Mouse (Mus musculus) embryonic facial prominence, embryonic 15.5 days (tissue): ENCODE measurements around the gene Stat5a. TPM values are rescaled to one million over a fixed set of nuclear protein-coding genes. Genes with fewer than 3 reads are reported as not detected.

Source experiments
- ATAC-seq: fragments of 200-750 bp; cut with Nextera tagmentation; 2 replicates; pipeline ENCODE4 v1.8.0; 2017; ENCODE audit warnings: low read depth, moderate TSS enrichment; ENCODE audit not compliant: insufficient number of reproducible peaks, low FRiP score, low TSS enrichment
- H3K27ac ChIP-seq: fragments of 300-500 bp; sonication (generic); replicated peaks from 2 replicates; pipeline ENCODE4 v1.5.1; 2015; ENCODE audit warnings: mild to moderate bottlenecking, inconsistent platforms
- H3K27me3 ChIP-seq: fragments of 300-500 bp; sonication (generic); 2 replicates; pipeline ENCODE4 v1.6.1; 2015; ENCODE audit warnings: inconsistent platforms
- H3K36me3 ChIP-seq: fragments of 300-500 bp; sonication (generic); 2 replicates; pipeline ENCODE4 v1.6.1; 2015; ENCODE audit warnings: mild to moderate bottlenecking, inconsistent platforms
- H3K4me1 ChIP-seq: fragments of 300-500 bp; sonication (generic); 2 replicates; pipeline ENCODE4 v1.6.1; 2015; ENCODE audit warnings: inconsistent platforms
- H3K4me2 ChIP-seq: fragments of 300-500 bp; sonication (generic); replicated peaks from 2 replicates; pipeline ENCODE4 v1.6.1; 2015; ENCODE audit warnings: mild to moderate bottlenecking, inconsistent platforms
- H3K4me3 ChIP-seq: fragments of 300-500 bp; sonication (generic); replicated peaks from 2 replicates; pipeline ENCODE4 v1.5.1; 2015; ENCODE audit warnings: mild to moderate bottlenecking, inconsistent platforms
- H3K9ac ChIP-seq: fragments of 300-500 bp; sonication (generic); 2 replicates; pipeline ENCODE4 v1.6.1; 2015; ENCODE audit warnings: inconsistent platforms
- H3K9me3 ChIP-seq: fragments of 300-500 bp; sonication (generic); replicated peaks from 2 replicates; pipeline ENCODE4 v1.6.1; 2016; ENCODE audit warnings: inconsistent platforms
- WGBS: fragments of 180-500 bp; shearing (Covaris S2); methylation state at CpG from one replicate; pipeline ENCODE4 v1.1.7; 2015; 5-methylcytosine and 5-hydroxymethylcytosine counted together
- polyA plus RNA-seq: library from polyadenylated mRNA; unstranded; fragments of >200 nt; fragmentation: Nextera tagmentation; extraction: Ambion mirVana; gene quantifications from 2 replicates; pipeline ENCODE4 v1.2.1, GENCODE M21; 2015

Stat5a gene
- polyA plus RNA-seq, 1 experiment from 2014 or later: 10.4 TPM

- Histone ChIP-seq H3K27ac (peak within 1 kb of the TSS; percentile 87), H3K4me3 (peak within 1 kb of the TSS; percentile 94), H3K36me3 (no peaks in the 10 kb centered on the region), H3K27me3 (0 out of 2 replicates have a peak, but pooled peaks cover 13% of the 10 kb centered on the region), H3K9ac (peak within 1 kb of the TSS; percentile 91), H3K9me3 (no peaks in the 10 kb centered on the region), H3K4me2 (peak within 1 kb of the TSS; percentile 82), H3K4me1 (peaks cover 27% of the 10 kb centered on the region)
- peak; percentile 82 for ATAC-seq
- WGBS: under 1% methylated on average over 98 of the region's 104 CpGs
Observed at GRCm38 (mm10) chr11:100850038-100850777, 8.9 kb upstream of the Stat5a start, which contains the start of gene Stat5b. Gene Stat5b (minus strand): TSS chr11:100850724.

- Histone ChIP-seq H3K36me3 (no peaks in the 10 kb centered on the region), H3K4me2 (peak overlapping the region; percentile 82), H3K4me1 (peaks cover 19% of the 10 kb centered on the region), H3K9me3 (no peaks in the 10 kb centered on the region), H3K4me3 (peak overlapping the region; percentile 94), H3K9ac (peak overlapping the region; percentile 91), H3K27ac (peak overlapping the region; percentile 87), H3K27me3 (peaks cover 20% of the 10 kb centered on the region; the same call in 1 of the 2 replicates)
- peak; percentile 43; the same call in 1 of the 2 replicates for ATAC-seq
- WGBS: 2% methylated on average over 33 of the region's 33 CpGs
Observed at GRCm38 (mm10) chr11:100850778-100851528, 8.2 kb upstream of the Stat5a start.

GRCm38 (mm10) chr11:100852088-100852487, 7.1 kb upstream of the Stat5a start:
- Histone ChIP-seq H3K4me3 (no peak overlapping the region), H3K36me3 (no peaks in the 10 kb centered on the region), H3K27ac (no peak overlapping the region), H3K9me3 (no peaks in the 10 kb centered on the region), H3K4me1 (peaks cover 19% of the 10 kb centered on the region), H3K9ac (no peak overlapping the region), H3K27me3 (peaks cover 26% of the 10 kb centered on the region; the same call in 1 of the 2 replicates), H3K4me2 (no peak overlapping the region)
- WGBS: 90% methylated on average over 2 of the region's 2 CpGs
- ATAC-seq: no peak

GRCm38 (mm10) chr11:100853018-100853417, 6.1 kb upstream of the Stat5a start:
- no peak overlapping the region for H3K9ac ChIP-seq
- H3K36me3 ChIP-seq: no peaks in the 10 kb centered on the region
- peaks cover 19% of the 10 kb centered on the region for H3K4me1 ChIP-seq
- ATAC-seq: no peak
- WGBS: 65% methylated on average over 5 of the region's 5 CpGs
- peaks cover 27% of the 10 kb centered on the region; the same call in 1 of the 2 replicates for H3K27me3 ChIP-seq
- H3K4me2 ChIP-seq: no peak overlapping the region
- H3K27ac ChIP-seq: no peak overlapping the region
- H3K4me3 ChIP-seq: no peak overlapping the region
- no peaks in the 10 kb centered on the region for H3K9me3 ChIP-seq

GRCm38 (mm10) chr11:100854268-100854667, 4.9 kb upstream of the Stat5a start:
- no peaks in the 10 kb centered on the region for H3K9me3 ChIP-seq
- ATAC-seq: no peak
- H3K4me3 ChIP-seq: no peak overlapping the region
- no peak overlapping the region for H3K4me2 ChIP-seq
- no peak overlapping the region for H3K9ac ChIP-seq
- 47% methylated on average over 4 of the region's 4 CpGs for WGBS
- H3K4me1 ChIP-seq: peaks cover 12% of the 10 kb centered on the region
- no peaks in the 10 kb centered on the region for H3K36me3 ChIP-seq
- H3K27me3 ChIP-seq: peaks cover 31% of the 10 kb centered on the region; the same call in 1 of the 2 replicates
- H3K27ac ChIP-seq: no peak overlapping the region

GRCm38 (mm10) chr11:100855178-100855577, 4.0 kb upstream of the Stat5a start:
- Histone ChIP-seq H3K9me3 (no peaks in the 10 kb centered on the region), H3K4me2 (no peak overlapping the region), H3K36me3 (no peaks in the 10 kb centered on the region), H3K4me1 (peaks cover 16% of the 10 kb centered on the region), H3K27me3 (peaks cover 34% of the 10 kb centered on the region; the same call in 1 of the 2 replicates), H3K27ac (no peak overlapping the region), H3K9ac (no peak overlapping the region), H3K4me3 (no peak overlapping the region)
- WGBS: 88% methylated on average over 4 of the region's 4 CpGs
- no peak for ATAC-seq

- H3K27me3 ChIP-seq: peaks cover 34% of the 10 kb centered on the region; the same call in 1 of the 2 replicates
Observed at GRCm38 (mm10) chr11:100857960-100858359, 1.2 kb upstream of the Stat5a start.

GRCm38 (mm10) chr11:100859579-100860075, 476 bp downstream of the Stat5a start:
- Histone ChIP-seq H3K27ac (0 out of 2 replicates have a peak overlapping the region, but pooled peaks have one; percentile 49), H3K9ac (peak overlapping the region; percentile 37; the same call in 1 of the 2 replicates), H3K4me1 (peaks cover 13% of the 10 kb centered on the region), H3K9me3 (no peaks in the 10 kb centered on the region), H3K4me3 (peak overlapping the region; percentile 53), H3K36me3 (no peaks in the 10 kb centered on the region), H3K4me2 (peak overlapping the region; percentile 75), H3K27me3 (peaks cover 33% of the 10 kb centered on the region; the same call in 1 of the 2 replicates)
- 42% methylated on average over 6 of the region's 6 CpGs for WGBS
- ATAC-seq: 0 out of 2 replicates have a peak, but pooled peaks have one; percentile 3

More at GRCm38 (mm10) chr11:100857960-100858359, 1.2 kb upstream of the Stat5a start:
- 65% methylated on average over 6 of the region's 6 CpGs for WGBS
- Histone ChIP-seq H3K4me1 (peaks cover 13% of the 10 kb centered on the region), H3K9ac (no peak overlapping the region), H3K4me2 (no peak overlapping the region), H3K27ac (no peak overlapping the region), H3K9me3 (no peaks in the 10 kb centered on the region), H3K4me3 (no peak overlapping the region), H3K36me3 (no peaks in the 10 kb centered on the region)
- no peak for ATAC-seq

GRCm38 (mm10) chr11:100860198-100861048, 1.3 kb downstream of the Stat5a start:
- peak overlapping the region; percentile 75 for H3K4me2 ChIP-seq
- 0 out of 2 replicates have a peak overlapping the region, but pooled peaks have one; percentile 49 for H3K27ac ChIP-seq
- H3K9ac ChIP-seq: peak overlapping the region; percentile 37
- peaks cover 27% of the 10 kb centered on the region; the same call in 1 of the 2 replicates for H3K27me3 ChIP-seq
- peaks cover 13% of the 10 kb centered on the region for H3K4me1 ChIP-seq
- 2% methylated on average over 55 of the region's 55 CpGs for WGBS
- H3K36me3 ChIP-seq: no peaks in the 10 kb centered on the region
- H3K9me3 ChIP-seq: no peaks in the 10 kb centered on the region
- peak overlapping the region; percentile 53 for H3K4me3 ChIP-seq
- ATAC-seq: peak; percentile 85

GRCm38 (mm10) chr11:100861335-100861734, 2.2 kb downstream of the Stat5a start:
- no peak for ATAC-seq
- H3K27me3 ChIP-seq: peaks cover 22% of the 10 kb centered on the region; the same call in 1 of the 2 replicates
- H3K9me3 ChIP-seq: no peaks in the 10 kb centered on the region
- peak overlapping the region; percentile 53; the same call in 1 of the 2 replicates for H3K4me3 ChIP-seq
- H3K4me2 ChIP-seq: no peak overlapping the region
- H3K27ac ChIP-seq: no peak overlapping the region
- H3K36me3 ChIP-seq: no peaks in the 10 kb centered on the region
- peaks cover 13% of the 10 kb centered on the region for H3K4me1 ChIP-seq
- 86% methylated on average over 7 of the region's 7 CpGs for WGBS
- H3K9ac ChIP-seq: no peak overlapping the region
